Mouse (Mus musculus) retina, postnatal 1 day (tissue): ENCODE measurements around the gene Slbp.

Source experiments
- DNase-seq: peaks from one replicate; pipeline ENCODE4 v3.0.0-alpha.2; 2012

Slbp gene

GRCm38 (mm10) chr5:33678244-33678643, 25.9 kb upstream of the Slbp start:
- DNase-seq: no peak

GRCm38 (mm10) chr5:33675964-33676363, 23.6 kb upstream of the Slbp start:
- peak; percentile 76 for DNase-seq

GRCm38 (mm10) chr5:33674439-33674838, 22.1 kb upstream of the Slbp start:
- DNase-seq: peak; percentile 92

- no peak for DNase-seq
These were observed 19.3 kb upstream of the Slbp start for GRCm38 (mm10) chr5:33671659-33672058.

- DNase-seq: peak; percentile 62
These were observed 15.8 kb upstream of the Slbp start for GRCm38 (mm10) chr5:33668223-33668622.

GRCm38 (mm10) chr5:33658664-33659050, 6.3 kb upstream of the Slbp start:
- no peak for DNase-seq

GRCm38 (mm10) chr5:33657787-33658663, 5.7 kb upstream of the Slbp start, which contains the start of the genes Tacc3 and Tmem129:
Gene Tacc3, plus strand, starts transcription at chr5:33658128.
Gene Tmem129, minus strand, starts transcription at chr5:33658416.
- peak; percentile 99 for DNase-seq

- DNase-seq: no peak
These were observed 4.9 kb upstream of the Slbp start for GRCm38 (mm10) chr5:33657251-33657786.

GRCm38 (mm10) chr5:33656739-33657138, 4.4 kb upstream of the Slbp start:
- no peak for DNase-seq

GRCm38 (mm10) chr5:33655251-33655840, 3.0 kb upstream of the Slbp start:
- DNase-seq: no peak

GRCm38 (mm10) chr5:33654424-33654823, 2.0 kb upstream of the Slbp start:
- no peak for DNase-seq

GRCm38 (mm10) chr5:33652783-33653173, 404 bp upstream of the Slbp start:
- no peak for DNase-seq

GRCm38 (mm10) chr5:33651541-33651920, 843 bp downstream of the Slbp start:
- no peak for DNase-seq

- DNase-seq: no peak
These were observed 1.4 kb downstream of the Slbp start for GRCm38 (mm10) chr5:33651017-33651416.

- peak; percentile 68 for DNase-seq
These were observed 11.7 kb downstream of the Slbp start for GRCm38 (mm10) chr5:33640652-33641051.

- no peak for DNase-seq
These were observed 13.5 kb downstream of the Slbp start for GRCm38 (mm10) chr5:33638826-33639225.

GRCm38 (mm10) chr5:33637606-33638350, 14.6 kb downstream of the Slbp start:
- DNase-seq: no peak

GRCm38 (mm10) chr5:33635361-33635760, 17.0 kb downstream of the Slbp start:
- DNase-seq: no peak

- DNase-seq: no peak
These were observed 19.8 kb downstream of the Slbp start for GRCm38 (mm10) chr5:33632526-33632925.

GRCm38 (mm10) chr5:33630615-33631014, 21.8 kb downstream of the Slbp start:
- no peak for DNase-seq

- DNase-seq: no peak
These were observed 22.3 kb downstream of the Slbp start for GRCm38 (mm10) chr5:33630061-33630460.

- peak; percentile 98 for DNase-seq
These were observed 22.9 kb downstream of the Slbp start, which contains the start of the genes Fam53a and Gm9903 for GRCm38 (mm10) chr5:33629301-33629987. Gene Fam53a, minus strand, starts transcription at chr5:33629635. Gene Gm9903, plus strand, starts transcription at chr5:33629925.
